Mouse (Mus musculus): Measurements from ENCODE around the gene Gli2. TPM values are rescaled to one million over a fixed set of nuclear protein-coding genes. Genes with fewer than 3 reads are reported as not detected.

Gli2 gene
- total and polyA plus RNA-seq, 3 experiments = 0.11 TPM; not detected in 2

DNA sequence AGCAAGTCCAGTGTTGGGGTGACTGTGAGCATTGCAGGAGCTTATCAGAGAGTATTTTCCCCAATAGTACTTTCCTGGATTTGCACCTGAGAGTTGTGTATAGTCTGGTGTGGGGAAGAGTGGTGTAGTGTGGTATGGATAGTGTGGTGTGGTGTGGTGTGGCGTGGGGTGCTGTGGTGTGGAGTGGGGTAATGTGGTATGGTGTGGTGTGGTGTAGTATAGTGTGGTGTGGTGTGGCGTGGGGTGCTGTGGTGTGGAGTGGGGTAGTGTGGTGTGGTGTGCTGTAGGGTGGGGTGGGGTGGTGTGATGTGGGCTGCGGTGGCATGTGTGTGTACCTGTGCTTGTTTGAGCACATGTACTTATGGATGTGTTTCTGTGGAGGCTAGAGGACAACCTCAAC, 246.7 kb downstream of the Gli2 start:
- H3K4me1 ChIP-seq (ENCODE audit: insufficient read depth, low read depth, low read length) = no peaks in the 10 kb centered on the region
- H3K9me3 ChIP-seq (replicated peaks) = peaks cover 61% of the 10 kb centered on the region
- H3K27me3 ChIP-seq (ENCODE audit: insufficient read depth, low read length) = no peaks in the 10 kb centered on the region
- H3K36me3 ChIP-seq (replicated peaks) = no peaks in the 10 kb centered on the region
- TF ChIP-seq GATA2 (IDR thresholded peaks at IDR 0.05; ENCODE audit: borderline replicate concordance, low read depth, low read length) = no peak
- no peak for TF ChIP-seq TAL1 (conservative IDR thresholded peaks at IDR 0.05; ENCODE audit: low read depth, low read length)
- no peak for TF ChIP-seq POLR2AphosphoS5 (IDR thresholded peaks at IDR 0.05; ENCODE audit: insufficient replicate concordance, low read depth, low read length)
- no peak for TF ChIP-seq GATA1 (IDR thresholded peaks at IDR 0.05; ENCODE audit: borderline replicate concordance, low read length)
- no peak for TF ChIP-seq CTCF (IDR thresholded peaks at IDR 0.05; ENCODE audit: low read depth, low read length)
- ATAC-seq (ENCODE audit: extremely low read depth, insufficient number of reproducible peaks, low FRiP score, poor library complexity, severe bottlenecking) (no peak), DNase-seq (ENCODE audit: low spot score) (no peak)
- no peak overlapping the region for H3K4me3 ChIP-seq (ENCODE audit: low read depth, low read length)

DNA sequence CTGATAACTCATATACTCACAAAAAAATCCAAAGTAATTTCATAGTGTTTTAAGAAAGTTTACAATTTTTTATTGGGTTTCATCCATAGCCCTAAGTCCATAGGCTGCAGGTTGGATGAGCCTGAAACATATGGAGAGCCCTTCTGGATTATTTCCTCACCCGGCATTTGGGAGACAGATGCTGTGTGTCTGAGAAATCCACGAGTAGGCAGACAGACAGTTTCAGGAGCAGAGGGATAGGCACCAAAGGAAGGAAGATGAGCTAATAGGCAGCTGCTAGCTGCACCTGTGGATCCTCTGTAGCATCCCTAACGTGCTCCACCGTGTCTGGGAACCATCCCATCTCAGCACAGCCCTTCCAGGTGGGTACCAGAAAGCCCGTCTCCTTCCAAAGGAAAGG, 251.3 kb downstream of the Gli2 start:
- H3K9me3 ChIP-seq (replicated peaks) = peaks cover 59% of the 10 kb centered on the region
- no peaks in the 10 kb centered on the region for H3K4me1 ChIP-seq (ENCODE audit: insufficient read depth, low read depth, low read length)
- no peak overlapping the region for H3K4me3 ChIP-seq (ENCODE audit: low read depth, low read length)
- TF ChIP-seq CTCF (IDR thresholded peaks at IDR 0.05; ENCODE audit: low read depth, low read length) = no peak
- TF ChIP-seq GATA1 (IDR thresholded peaks at IDR 0.05; ENCODE audit: borderline replicate concordance, low read length) = no peak
- TF ChIP-seq GATA2 (IDR thresholded peaks at IDR 0.05; ENCODE audit: borderline replicate concordance, low read depth, low read length) = no peak
- DNase-seq (ENCODE audit: low spot score) (no peak), ATAC-seq (ENCODE audit: extremely low read depth, insufficient number of reproducible peaks, low FRiP score, poor library complexity, severe bottlenecking) (no peak)
- H3K36me3 ChIP-seq (replicated peaks) = no peaks in the 10 kb centered on the region
- no peaks in the 10 kb centered on the region for H3K27me3 ChIP-seq (ENCODE audit: insufficient read depth, low read length)

DNA sequence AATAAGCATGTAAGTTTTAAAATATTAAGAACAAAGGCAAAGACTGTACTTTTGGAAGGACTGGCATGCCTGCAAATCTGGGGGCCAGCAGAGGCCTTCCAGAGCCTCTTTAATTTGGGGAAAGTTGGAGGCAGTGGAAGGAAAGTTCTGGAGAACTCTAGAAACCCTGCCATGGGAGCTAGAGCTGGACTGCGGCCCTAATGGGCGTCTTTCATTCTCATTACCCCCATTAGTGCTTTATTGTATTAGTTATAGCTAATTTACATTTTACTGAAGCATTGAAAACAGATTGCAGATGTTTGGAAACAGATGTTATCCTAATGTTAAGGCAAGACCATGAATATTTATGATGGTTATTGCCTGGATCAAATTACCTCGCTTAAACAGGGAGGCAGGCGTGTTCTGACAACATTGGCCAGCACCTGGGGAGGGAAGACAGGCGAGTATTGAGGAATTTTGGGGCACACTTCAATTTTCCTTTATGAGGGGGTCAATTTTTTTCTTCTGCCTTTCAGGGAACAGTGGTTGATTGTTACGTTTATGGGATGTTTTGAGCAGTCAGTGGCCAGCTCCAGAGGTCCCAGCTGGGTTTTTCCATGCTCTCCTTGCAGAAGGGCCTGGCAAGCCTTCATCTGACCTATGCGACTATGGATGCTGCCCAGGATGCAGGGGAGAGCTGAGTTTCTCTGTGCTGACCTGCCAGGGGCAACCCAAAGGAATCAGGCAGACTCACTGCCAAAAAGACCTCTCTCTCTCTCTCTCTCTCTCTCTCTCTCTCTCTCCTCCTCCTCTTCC, 253.9 kb downstream of the Gli2 start:
- no peak for TF ChIP-seq GATA2 (IDR thresholded peaks at IDR 0.05; ENCODE audit: borderline replicate concordance, low read depth, low read length)
- TF ChIP-seq TAL1 (conservative IDR thresholded peaks at IDR 0.05; ENCODE audit: low read depth, low read length) = no peak
- TF ChIP-seq GATA1 (IDR thresholded peaks at IDR 0.05; ENCODE audit: borderline replicate concordance, low read length) = no peak
- no peak for TF ChIP-seq POLR2AphosphoS5 (IDR thresholded peaks at IDR 0.05; ENCODE audit: insufficient replicate concordance, low read depth, low read length)
- no peak for TF ChIP-seq CTCF (IDR thresholded peaks at IDR 0.05; ENCODE audit: low read depth, low read length)
- H3K27me3 ChIP-seq (ENCODE audit: insufficient read depth, low read length) = no peaks in the 10 kb centered on the region
- H3K4me1 ChIP-seq (ENCODE audit: insufficient read depth, low read depth, low read length) = no peaks in the 10 kb centered on the region
- H3K4me3 ChIP-seq (ENCODE audit: low read depth, low read length) = no peak overlapping the region
- H3K9me3 ChIP-seq (replicated peaks) = peaks cover 67% of the 10 kb centered on the region
- ATAC-seq (ENCODE audit: extremely low read depth, insufficient number of reproducible peaks, low FRiP score, poor library complexity, severe bottlenecking) (no peak), DNase-seq (ENCODE audit: low spot score) (no peak)
- no peaks in the 10 kb centered on the region for H3K36me3 ChIP-seq (replicated peaks)

DNA sequence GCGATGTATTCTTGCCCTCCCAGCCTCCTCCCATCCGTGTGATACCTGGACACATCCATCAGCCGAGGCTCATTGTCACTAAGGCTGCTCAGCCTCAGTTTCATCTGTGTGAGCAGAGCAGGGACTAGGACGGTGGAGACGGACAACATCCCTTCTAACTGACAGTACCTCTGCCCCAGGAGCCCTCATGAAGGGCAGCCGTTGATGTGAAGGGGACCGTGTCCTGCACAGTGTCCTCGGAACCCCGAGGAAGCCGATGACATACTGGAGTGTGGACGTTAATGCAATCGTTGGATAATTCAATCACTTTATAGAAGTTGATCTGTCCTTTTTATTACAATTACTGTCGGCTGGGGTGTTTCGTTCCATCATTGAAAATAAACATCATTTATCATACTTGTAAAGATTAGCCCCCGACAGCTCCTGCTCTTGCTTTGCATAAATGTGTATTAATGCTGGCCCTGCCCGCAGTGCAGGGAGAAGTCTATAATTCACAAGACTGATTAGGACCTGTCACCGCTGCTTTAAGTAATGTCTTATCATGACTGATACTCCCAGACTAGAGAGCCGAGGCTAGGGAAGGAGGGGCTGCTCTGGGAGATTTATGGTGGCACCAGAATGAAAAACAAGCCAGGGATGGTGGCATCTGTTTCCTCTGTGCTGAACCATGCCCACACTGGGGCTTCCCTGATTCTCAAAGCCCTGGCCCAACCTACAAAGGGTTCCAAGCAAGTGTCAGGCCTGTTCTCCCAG, 257.8 kb downstream of the Gli2 start:
- Histone ChIP-seq H3K9me3 (replicated peaks) (peaks cover 67% of the 10 kb centered on the region), H3K4me1 (ENCODE audit: insufficient read depth, low read depth, low read length) (no peaks in the 10 kb centered on the region), H3K27me3 (ENCODE audit: insufficient read depth, low read length) (no peaks in the 10 kb centered on the region), H3K4me3 (ENCODE audit: low read depth, low read length) (no peak overlapping the region), H3K36me3 (replicated peaks) (no peaks in the 10 kb centered on the region)
- ATAC-seq (ENCODE audit: extremely low read depth, insufficient number of reproducible peaks, low FRiP score, poor library complexity, severe bottlenecking) = no peak
- no peak for TF ChIP-seq GATA1 (IDR thresholded peaks at IDR 0.05; ENCODE audit: borderline replicate concordance, low read length)
- no peak for TF ChIP-seq POLR2AphosphoS5 (IDR thresholded peaks at IDR 0.05; ENCODE audit: insufficient replicate concordance, low read depth, low read length)
- no peak for TF ChIP-seq GATA2 (IDR thresholded peaks at IDR 0.05; ENCODE audit: borderline replicate concordance, low read depth, low read length)
- no peak for TF ChIP-seq CTCF (IDR thresholded peaks at IDR 0.05; ENCODE audit: low read depth, low read length)
- no peak for TF ChIP-seq TAL1 (conservative IDR thresholded peaks at IDR 0.05; ENCODE audit: low read depth, low read length)
- DNase-seq (ENCODE audit: low spot score) = no peak

DNA sequence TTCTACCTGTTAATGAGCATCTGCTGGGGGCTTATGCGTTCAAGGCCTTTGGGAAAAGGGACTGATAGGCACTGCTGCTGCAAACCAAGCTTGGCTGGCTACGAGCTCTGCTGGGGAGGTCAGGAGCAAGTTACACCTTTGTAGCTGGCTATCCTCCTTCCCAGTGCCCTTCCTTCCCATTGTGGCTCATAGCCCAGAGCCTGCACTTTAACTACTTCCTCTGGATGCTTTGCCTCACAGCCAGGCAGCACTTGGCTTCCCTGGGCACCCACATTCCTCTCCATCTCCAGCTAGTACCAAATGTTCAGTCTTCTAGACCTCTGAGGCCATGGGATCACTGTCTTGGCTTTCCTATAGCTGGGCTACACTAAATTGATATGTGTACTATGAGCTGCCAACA, 263.5 kb downstream of the Gli2 start:
- ATAC-seq (ENCODE audit: extremely low read depth, insufficient number of reproducible peaks, low FRiP score, poor library complexity, severe bottlenecking) (no peak), DNase-seq (ENCODE audit: low spot score) (no peak)
- Histone ChIP-seq H3K4me3 (ENCODE audit: low read depth, low read length) (no peak overlapping the region), H3K4me1 (ENCODE audit: insufficient read depth, low read depth, low read length) (no peaks in the 10 kb centered on the region), H3K36me3 (replicated peaks) (no peaks in the 10 kb centered on the region), H3K27me3 (ENCODE audit: insufficient read depth, low read length) (no peaks in the 10 kb centered on the region), H3K9me3 (replicated peaks) (peaks cover 86% of the 10 kb centered on the region)
- TF ChIP-seq GATA1 (IDR thresholded peaks at IDR 0.05; ENCODE audit: borderline replicate concordance, low read length) (no peak), POLR2AphosphoS5 (IDR thresholded peaks at IDR 0.05; ENCODE audit: insufficient replicate concordance, low read depth, low read length) (no peak), GATA2 (IDR thresholded peaks at IDR 0.05; ENCODE audit: borderline replicate concordance, low read depth, low read length) (no peak), CTCF (IDR thresholded peaks at IDR 0.05; ENCODE audit: low read depth, low read length) (no peak), TAL1 (conservative IDR thresholded peaks at IDR 0.05; ENCODE audit: low read depth, low read length) (no peak)

DNA sequence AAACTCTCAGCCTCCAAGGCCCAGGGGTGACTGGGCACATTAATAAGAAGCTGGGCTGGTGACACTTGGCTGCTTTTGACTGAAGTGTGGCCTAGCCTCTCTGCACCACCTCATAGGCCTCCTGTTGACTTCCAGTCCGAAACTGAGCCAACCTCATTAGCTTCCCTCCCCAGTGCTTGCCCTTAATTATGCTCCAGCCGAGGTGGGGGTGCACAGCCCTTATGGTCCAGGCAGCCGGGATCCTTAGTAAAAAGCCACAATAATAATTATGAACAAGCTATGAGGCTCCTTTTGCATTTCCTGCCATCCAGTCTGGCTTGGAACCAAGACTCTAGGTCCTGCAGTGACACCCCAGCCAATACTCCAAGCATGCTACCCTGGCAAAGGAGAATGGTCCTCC, 264.0 kb downstream of the Gli2 start:
- H3K27me3 ChIP-seq (ENCODE audit: insufficient read depth, low read length) = no peaks in the 10 kb centered on the region
- H3K4me1 ChIP-seq (ENCODE audit: insufficient read depth, low read depth, low read length) = no peaks in the 10 kb centered on the region
- ATAC-seq (ENCODE audit: extremely low read depth, insufficient number of reproducible peaks, low FRiP score, poor library complexity, severe bottlenecking) = no peak

More for the DNA sequence above, 264.0 kb downstream of the Gli2 start:
- no peaks in the 10 kb centered on the region for H3K36me3 ChIP-seq (replicated peaks)
- peaks cover 87% of the 10 kb centered on the region for H3K9me3 ChIP-seq (replicated peaks)
- TF ChIP-seq POLR2AphosphoS5 (IDR thresholded peaks at IDR 0.05; ENCODE audit: insufficient replicate concordance, low read depth, low read length) = no peak
- no peak for TF ChIP-seq TAL1 (conservative IDR thresholded peaks at IDR 0.05; ENCODE audit: low read depth, low read length)
- TF ChIP-seq GATA2 (IDR thresholded peaks at IDR 0.05; ENCODE audit: borderline replicate concordance, low read depth, low read length) = no peak
- TF ChIP-seq GATA1 (IDR thresholded peaks at IDR 0.05; ENCODE audit: borderline replicate concordance, low read length) = no peak
- no peak for TF ChIP-seq CTCF (IDR thresholded peaks at IDR 0.05; ENCODE audit: low read depth, low read length)
- DNase-seq (ENCODE audit: low spot score) = no peak
- no peak overlapping the region for H3K4me3 ChIP-seq (ENCODE audit: low read depth, low read length)
